Comparison of ENCODE assay signal across 10 mouse cellular contexts in genomic region chr15:99909339-99909996, GRCm38 (mm10). TPM values are rescaled to one million over a fixed set of nuclear protein-coding genes. Genes with fewer than 3 reads are reported as not detected.
DNase-seq lines count a peak whose midpoint lies in the region; ATAC-seq and TF ChIP-seq lines count a peak whose summit lies in the region.
"Not testable (repeated sequence)": the region's sequence is repeated elsewhere in the genome, so short reads cannot be mapped to it uniquely, and the experiment has no call there.
"Had no signal": no experiment of that assay in that cellular context is flagged by ENCODE, and none has a peak within 500 bp of the region (broad histone marks: within the 10 kb centered on the region; RNA-seq: fewer than 3 reads in every experiment).

No protein-coding gene starts in this region.

- not testable (repeated sequence) for H3K27ac ChIP-seq in gastrocnemius, adult 2 months; intestine, embryonic 16.5 days (ENCODE audit: low read length); liver, embryonic 13.5 days; stomach, embryonic 16.5 days (ENCODE audit: low read length)

- peak; percentile 15 for DNase-seq in adrenal gland, postnatal 25 days
- peak; percentile 44 to 49 for DNase-seq in cerebellum, postnatal 36 days
- peak; percentile 33 for DNase-seq in gastrocnemius, adult 2 months
- peak; percentile 4 for DNase-seq in liver, embryonic 13.5 days
- peak; percentile 44 for DNase-seq in naive thymus-derived CD4-positive, alpha-beta T cell, adult 2 months (ENCODE audit: low read depth)

- not testable (repeated sequence) for H3K36me3 ChIP-seq in E14TG2a.4 (ENCODE audit: insufficient read depth, low read length); intestine, embryonic 16.5 days (ENCODE audit: control insufficient read depth, insufficient read depth, low read length); liver, embryonic 13.5 days; stomach, embryonic 16.5 days (ENCODE audit: control insufficient read depth, insufficient read depth, low read length)

- intact Hi-C loops in gastrocnemius, adult 2 months (cut with DNase I): loop anchor here (5.0 kb wide), 2 partner anchors 197 to 412 kb away; no protein-coding TSS in a partner anchor

- not testable (repeated sequence) for H3K9me3 ChIP-seq in E14TG2a.4 (ENCODE audit: low read length); intestine, embryonic 16.5 days (ENCODE audit: control insufficient read depth, low read length); liver, embryonic 13.5 days (replicated peaks); stomach, embryonic 16.5 days (replicated peaks; ENCODE audit: control insufficient read depth, low read length)

- 39% methylated on average over 14 of the region's 14 CpGs for WGBS in intestine, embryonic 16.5 days
- WGBS in liver, embryonic 13.5 days (ENCODE audit: insufficient replicate concordance): 35% methylated on average over 14 of the region's 14 CpGs
- WGBS in stomach, embryonic 16.5 days: 36% methylated on average over 14 of the region's 14 CpGs

- not testable (repeated sequence) for H3K27me3 ChIP-seq in E14TG2a.4 (ENCODE audit: insufficient read depth, low read length); intestine, embryonic 16.5 days (replicated peaks; ENCODE audit: control insufficient read depth, insufficient read depth, low read length); liver, embryonic 13.5 days; stomach, embryonic 16.5 days (ENCODE audit: control insufficient read depth, insufficient read depth, low read length)

- peak; percentile 73 for ATAC-seq in intestine, embryonic 16.5 days
- not testable (repeated sequence) for ATAC-seq in liver, embryonic 13.5 days (ENCODE audit: low read depth)
- 0 out of 2 replicates have a peak, but pooled peaks have one; percentile 37 for ATAC-seq in stomach, embryonic 16.5 days (ENCODE audit: insufficient read depth, low FRiP score)

- H3K4me1 ChIP-seq in E14TG2a.4 (replicated peaks; ENCODE audit: low read depth, low read length); intestine, embryonic 16.5 days (ENCODE audit: control insufficient read depth, insufficient read depth, low read length); liver, embryonic 13.5 days (replicated peaks); stomach, embryonic 16.5 days (ENCODE audit: control insufficient read depth, insufficient read depth, low read length): not testable (repeated sequence)

- TF ChIP-seq CTCF in E14TG2a.4 (conservative IDR thresholded peaks at IDR 0.05; ENCODE audit: low read length): peak; percentile 17; the same call in 1 of the 2 replicates
- peak; percentile 65 for TF ChIP-seq CTCF in gastrocnemius, adult 2 months (IDR thresholded peaks at IDR 0.05)

- H3K4me2 ChIP-seq in intestine, embryonic 16.5 days (ENCODE audit: low read depth, low read length); liver, embryonic 13.5 days; stomach, embryonic 16.5 days (ENCODE audit: low read depth, low read length): not testable (repeated sequence)

- H3K4me3 ChIP-seq in E14TG2a.4 (replicated peaks; ENCODE audit: low read length); gastrocnemius, adult 2 months; intestine, embryonic 16.5 days (ENCODE audit: low read length); liver, embryonic 13.5 days (replicated peaks); stomach, embryonic 16.5 days (replicated peaks; ENCODE audit: low read length): not testable (repeated sequence)

- not testable (repeated sequence) for H3K9ac ChIP-seq in intestine, embryonic 16.5 days (ENCODE audit: low read depth, low read length); liver, embryonic 13.5 days; stomach, embryonic 16.5 days (ENCODE audit: low read length)

RNA-seq across cellular contexts. Expression of gene Lima1, which starts 34.2 kb away (rescaled TPM):
- total RNA-seq in adrenal gland, postnatal 25 days (2021): 40.3 and 42.4 TPM in 2 replicates
- 1 to 10 TPM; 7.9 to 9.8 TPM for total RNA-seq in gastrocnemius, adult 2 months (2021)
- 105 and 112 TPM in 2 replicates for polyA plus RNA-seq in intestine, embryonic 16.5 days (2015; fragmentation: Nextera tagmentation; extraction: Ambion mirVana)
- 7.8 and 12.0 TPM in 2 replicates for polyA plus RNA-seq in liver, embryonic 13.5 days (2015; fragmentation: Nextera tagmentation; extraction: Ambion mirVana)
- polyA plus RNA-seq in stomach, embryonic 16.5 days (2015; fragmentation: Nextera tagmentation; extraction: Ambion mirVana): 89.4 and 95.8 TPM in 2 replicates

RNA-seq across cellular contexts. Expression of gene Fam186a, which starts 57.4 kb away (rescaled TPM):
- total RNA-seq in adrenal gland, postnatal 25 days (2021): 0.10 and 0.12 TPM in 2 replicates
- under 1 TPM; 0.05 to 0.11 TPM for total RNA-seq in gastrocnemius, adult 2 months (2021)
- not detected in 2 replicates for polyA plus RNA-seq in intestine, embryonic 16.5 days (2015; fragmentation: Nextera tagmentation; extraction: Ambion mirVana)
- not detected in 2 replicates for polyA plus RNA-seq in liver, embryonic 13.5 days (2015; fragmentation: Nextera tagmentation; extraction: Ambion mirVana)
- not detected in 2 replicates for polyA plus RNA-seq in stomach, embryonic 16.5 days (2015; fragmentation: Nextera tagmentation; extraction: Ambion mirVana)
- total RNA-seq: heart, postnatal 10 days had no signal
- polyA plus RNA-seq: midbrain, embryonic 15.5 days had no signal
